Mouse (Mus musculus) myocyte (in vitro differentiated cells): ENCODE data around the gene Sh3pxd2a.

Experiments
- MYOG ChIP-seq, 3 experiments: IDR thresholded peaks; one replicate each; pipeline ENCODE4 v1.6.1; 2011; ENCODE audit warnings: control low read depth in 2 of 3, low read depth in 2 of 3, mild to moderate bottlenecking in 2 of 3; ENCODE audit not compliant: insufficient read length in 2 of 3, control insufficient read depth in 1 of 3, insufficient read depth in 1 of 3
- POLR2A ChIP-seq: IDR thresholded peaks from one replicate; pipeline ENCODE4 v1.6.1; 2011; ENCODE audit warnings: low read depth, mild to moderate bottlenecking, control low read depth, moderate library complexity; ENCODE audit not compliant: insufficient read length
- POLR2AphosphoS2 ChIP-seq: IDR thresholded peaks from one replicate; pipeline ENCODE4 v1.6.1; 2011; ENCODE audit warnings: low read depth, control low read depth; ENCODE audit not compliant: insufficient read length
- USF1 ChIP-seq: IDR thresholded peaks from one replicate; pipeline ENCODE4 v1.6.1; 2011; ENCODE audit warnings: low read depth, mild to moderate bottlenecking, control low read depth, moderate library complexity

DNA sequence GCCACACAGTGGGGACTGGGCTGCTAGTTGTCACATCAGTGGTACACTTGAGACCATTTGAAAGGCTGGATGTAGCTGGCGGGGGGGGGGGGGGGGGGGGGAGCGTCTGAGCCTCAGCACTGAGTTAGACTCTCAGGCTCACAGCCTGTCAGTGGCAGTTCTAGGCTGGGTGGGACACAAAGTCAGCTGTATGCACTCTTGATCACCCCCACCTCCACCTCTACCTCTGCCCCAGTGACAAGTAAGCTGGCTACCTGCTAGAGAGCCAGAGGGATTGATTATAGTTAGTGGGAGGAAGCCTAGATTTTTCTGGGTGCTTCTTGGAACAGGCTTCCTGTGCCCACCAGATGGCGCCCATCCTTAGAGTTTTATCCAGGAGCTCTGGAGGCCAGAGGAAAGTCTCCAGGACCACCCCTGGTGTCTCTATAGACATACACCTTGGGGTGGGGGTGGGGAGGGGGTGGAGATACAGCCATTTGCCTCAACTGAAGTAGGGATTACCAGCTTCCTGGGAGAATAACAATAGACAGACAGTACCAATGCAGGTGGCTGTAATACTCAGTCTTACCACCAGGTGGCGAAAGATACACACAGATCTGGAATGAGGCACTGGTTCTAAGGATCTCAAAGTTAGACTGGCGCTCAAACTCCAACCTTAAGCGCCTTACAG, 107.9 kb downstream of the Sh3pxd2a start:
- TF ChIP-seq POLR2A, result no peak
- no peak for TF ChIP-seq MYOG (IDR thresholded peaks at IDR 0.05; ENCODE audit: control insufficient read depth in 1 of 3, insufficient read depth in 1 of 3, insufficient read length in 2 of 3, low read depth in 2 of 3)
- no peak for TF ChIP-seq POLR2AphosphoS2
- TF ChIP-seq USF1, result no peak
